Mouse (Mus musculus) MEL (cell line): ENCODE results near the gene Atp13a3. TPM values are rescaled to one million over a fixed set of nuclear protein-coding genes. Genes with fewer than 3 reads are reported as not detected.

ENCODE experiments used
- DNase-seq: peaks from one replicate; pipeline ENCODE4 v3.0.0; 2011; ENCODE audit warnings: low read depth, low spot score
- H3K27ac ChIP-seq: 2 replicates; pipeline ENCODE4 v1.5.1; 2012; ENCODE audit warnings: low read depth, mild to moderate bottlenecking, control low read depth, low read length, moderate library complexity; ENCODE audit not compliant: control insufficient read depth
- H3K27me3 ChIP-seq, 2 experiments: fragments of 150-350 bp in 1 of 2; sonication (generic) in 1 of 2; 2 replicates each; pipeline ENCODE4 v1.6.1; 2012; ENCODE audit warnings: low read length in 2 of 2, mild to moderate bottlenecking in 2 of 2, improper control_type of control experiment in 1 of 2, moderate library complexity in 1 of 2; ENCODE audit not compliant: insufficient read depth in 2 of 2, control insufficient read depth in 1 of 2
- H3K36me3 ChIP-seq, 2 experiments: 2 replicates each; pipeline ENCODE4 v1.6.1; 2012 to 2014; ENCODE audit warnings: low read length in 2 of 2, improper control_type of control experiment in 1 of 2, inconsistent platforms in 1 of 2, mild to moderate bottlenecking in 1 of 2; ENCODE audit not compliant: insufficient read depth in 2 of 2, control insufficient read depth in 1 of 2
- H3K4me1 ChIP-seq, 2 experiments: fragments of 150-350 bp in 1 of 2; sonication (generic) in 1 of 2; 2 replicates each; pipeline ENCODE4 v1.6.1; 2012; ENCODE audit warnings: low read length in 2 of 2, improper control_type of control experiment in 1 of 2, mild to moderate bottlenecking in 1 of 2; ENCODE audit not compliant: insufficient read depth in 2 of 2, control insufficient read depth in 1 of 2
- H3K4me3 ChIP-seq, 2 experiments: fragments of 150-350 bp in 1 of 2; sonication (generic) in 1 of 2; 2 replicates each; pipeline ENCODE4 v1.5.1; 2012; ENCODE audit warnings: low read depth in 2 of 2, low read length in 2 of 2, mild to moderate bottlenecking in 2 of 2, moderate library complexity in 2 of 2, control low read depth in 1 of 2, improper control_type of control experiment in 1 of 2; ENCODE audit not compliant: control insufficient read depth in 1 of 2, insufficient read depth in 1 of 2
- H3K79me2 ChIP-seq: 2 replicates; pipeline ENCODE4 v1.6.1; 2012; ENCODE audit warnings: mild to moderate bottlenecking, low read length, moderate library complexity; ENCODE audit not compliant: control insufficient read depth, poor library complexity, insufficient read depth
- H3K9ac ChIP-seq: 2 replicates; pipeline ENCODE4 v1.6.1; 2012; ENCODE audit warnings: low read depth, mild to moderate bottlenecking, control low read depth, low read length, moderate library complexity; ENCODE audit not compliant: control insufficient read depth, poor library complexity, severe bottlenecking
- H3K9me3 ChIP-seq: fragments of 150-350 bp; sonication (generic); replicated peaks from 2 replicates; pipeline ENCODE4 v1.6.1; 2012; ENCODE audit warnings: mild to moderate bottlenecking, low read length, improper control_type of control experiment, moderate library complexity; ENCODE audit not compliant: insufficient read depth
- CHD1 ChIP-seq: IDR thresholded peaks from 2 replicates; pipeline ENCODE4 v1.6.1; 2012; ENCODE audit warnings: low read depth, mild to moderate bottlenecking, inconsistent platforms, low read length, improper control_type of control experiment
- CTCF ChIP-seq, 3 experiments: IDR thresholded peaks in 2 of 3; conservative IDR thresholded peaks in 1 of 3; 2 replicates each; pipeline ENCODE4 v1.5.1; 2011 to 2012; ENCODE audit warnings: low read length in 3 of 3, low read depth in 2 of 3, mild to moderate bottlenecking in 2 of 3, improper control_type of control experiment in 1 of 3, inconsistent platforms in 1 of 3, mixed read lengths in 1 of 3, moderate library complexity in 1 of 3; ENCODE audit not compliant: control insufficient read depth in 1 of 3, insufficient read depth in 1 of 3, poor library complexity in 1 of 3, severe bottlenecking in 1 of 3
- E2F4 ChIP-seq: IDR thresholded peaks from 2 replicates; pipeline ENCODE4 v1.6.1; 2011; ENCODE audit warnings: low read depth, low read length, improper control_type of control experiment, borderline replicate concordance
- ELF1 ChIP-seq: IDR thresholded peaks from 2 replicates; pipeline ENCODE4 v1.6.1; 2014; ENCODE audit warnings: low read depth, mild to moderate bottlenecking, inconsistent platforms, low read length, improper control_type of control experiment, moderate library complexity
- EP300 ChIP-seq, 2 experiments: IDR thresholded peaks; 2 replicates each; pipeline ENCODE4 v1.6.1; 2011; ENCODE audit warnings: improper control_type of control experiment in 2 of 2, low read length in 2 of 2, low read depth in 1 of 2, mild to moderate bottlenecking in 1 of 2
- GATA1 ChIP-seq: IDR thresholded peaks from 2 replicates; pipeline ENCODE4 v1.6.1; 2011; ENCODE audit warnings: low read depth, low read length, improper control_type of control experiment
- HCFC1 ChIP-seq: IDR thresholded peaks from 2 replicates; pipeline ENCODE4 v1.6.1; 2012; ENCODE audit warnings: low read depth, mild to moderate bottlenecking, inconsistent platforms, low read length, improper control_type of control experiment, moderate library complexity
- MAX ChIP-seq: IDR thresholded peaks from 2 replicates; pipeline ENCODE4 v1.6.1; 2011; ENCODE audit warnings: low read length, improper control_type of control experiment
- MAZ ChIP-seq: IDR thresholded peaks from 2 replicates; pipeline ENCODE4 v1.6.1; 2012; ENCODE audit warnings: low read depth, mild to moderate bottlenecking, inconsistent platforms, low read length, improper control_type of control experiment
- MEF2A ChIP-seq: IDR thresholded peaks from 2 replicates; pipeline ENCODE4 v1.6.1; 2014; ENCODE audit warnings: low read depth, mild to moderate bottlenecking, inconsistent platforms, low read length, improper control_type of control experiment; ENCODE audit not compliant: poor library complexity, insufficient replicate concordance, severe bottlenecking; ENCODE audit errors: extremely low read depth
- MXI1 ChIP-seq: IDR thresholded peaks from 2 replicates; pipeline ENCODE4 v1.6.1; 2011; ENCODE audit warnings: mild to moderate bottlenecking, low read depth, low read length, improper control_type of control experiment
- MYB ChIP-seq: IDR thresholded peaks from 2 replicates; pipeline ENCODE4 v1.6.1; 2011; ENCODE audit warnings: mild to moderate bottlenecking, low read depth, low read length, improper control_type of control experiment
- MYC ChIP-seq: IDR thresholded peaks from 2 replicates; pipeline ENCODE4 v1.6.1; 2011; ENCODE audit warnings: low read depth, mild to moderate bottlenecking, low read length, improper control_type of control experiment, moderate library complexity
- NELFE ChIP-seq: IDR thresholded peaks from 2 replicates; pipeline ENCODE4 v1.6.1; 2011; ENCODE audit warnings: low read depth, low read length, improper control_type of control experiment
- POLR2AphosphoS5 ChIP-seq: IDR thresholded peaks from 2 replicates; pipeline ENCODE4 v1.6.1; 2012; ENCODE audit warnings: low read depth, borderline replicate concordance, mild to moderate bottlenecking, inconsistent platforms, low read length, moderate library complexity, mixed read lengths
- RAD21 ChIP-seq: IDR thresholded peaks from 2 replicates; pipeline ENCODE4 v1.6.1; 2011; ENCODE audit warnings: mild to moderate bottlenecking, low read depth, low read length, improper control_type of control experiment
- RCOR1 ChIP-seq: IDR thresholded peaks from 2 replicates; pipeline ENCODE4 v1.6.1; 2012; ENCODE audit warnings: low read depth, mild to moderate bottlenecking, inconsistent platforms, low read length, improper control_type of control experiment
- SIN3A ChIP-seq: IDR thresholded peaks from 2 replicates; pipeline ENCODE4 v1.6.1; 2012; ENCODE audit warnings: low read length, improper control_type of control experiment, inconsistent platforms
- SMC3 ChIP-seq: IDR thresholded peaks from 2 replicates; pipeline ENCODE4 v1.6.1; 2011; ENCODE audit warnings: low read depth, low read length, improper control_type of control experiment
- TAL1 ChIP-seq: IDR thresholded peaks from 2 replicates; pipeline ENCODE4 v1.6.1; 2012; ENCODE audit warnings: mild to moderate bottlenecking, inconsistent platforms, low read length, moderate library complexity, mixed read lengths
- TCF12 ChIP-seq: IDR thresholded peaks from 2 replicates; pipeline ENCODE4 v1.6.1; 2014; ENCODE audit warnings: low read depth, mild to moderate bottlenecking, inconsistent platforms, low read length, improper control_type of control experiment, moderate library complexity
- USF2 ChIP-seq, 2 experiments: IDR thresholded peaks; 2 replicates each; pipeline ENCODE4 v1.6.1; 2011 to 2012; ENCODE audit warnings: improper control_type of control experiment in 2 of 2, low read length in 2 of 2, borderline replicate concordance in 1 of 2, inconsistent platforms in 1 of 2, low read depth in 1 of 2, mild to moderate bottlenecking in 1 of 2; ENCODE audit not compliant: insufficient read depth in 1 of 2
- ZC3H11A ChIP-seq: IDR thresholded peaks from 2 replicates; pipeline ENCODE4 v1.6.1; 2012; ENCODE audit warnings: low read depth, mild to moderate bottlenecking, inconsistent platforms, low read length, improper control_type of control experiment
- ZKSCAN1 ChIP-seq: IDR thresholded peaks from 2 replicates; pipeline ENCODE4 v1.6.1; 2012; ENCODE audit warnings: low read depth, mild to moderate bottlenecking, inconsistent platforms, low read length, improper control_type of control experiment, moderate library complexity
- ZMIZ1 ChIP-seq: IDR thresholded peaks from 2 replicates; pipeline ENCODE4 v1.6.1; 2012; ENCODE audit warnings: low read depth, mild to moderate bottlenecking, inconsistent platforms, low read length, improper control_type of control experiment, moderate library complexity
- polyA plus RNA-seq, 2 experiments: library from polyadenylated mRNA; stranded (reverse) in 1 of 2; unstranded in 1 of 2; fragments of >175 nt in 1 of 2; fragments of >200 nt in 1 of 2; gene quantifications; 2 replicates each; pipeline versions ENCODE4 v1.2.1 to v1.2.4; 2012; ENCODE audit warnings: low replicate concordance in 2 of 2, low read depth in 1 of 2; ENCODE audit not compliant: insufficient read length in 2 of 2, insufficient read depth in 1 of 2, missing spikeins in 1 of 2
- total RNA-seq: library from RNA; depleted of rRNA; stranded (reverse); fragments of 300-350 nt; gene quantifications from 2 replicates; pipeline ENCODE4 v1.2.3, GENCODE M21; 2012

The Atp13a3 gene
- total and polyA plus RNA-seq, 3 experiments: 93.3 to 120 (median 117) TPM

DNA sequence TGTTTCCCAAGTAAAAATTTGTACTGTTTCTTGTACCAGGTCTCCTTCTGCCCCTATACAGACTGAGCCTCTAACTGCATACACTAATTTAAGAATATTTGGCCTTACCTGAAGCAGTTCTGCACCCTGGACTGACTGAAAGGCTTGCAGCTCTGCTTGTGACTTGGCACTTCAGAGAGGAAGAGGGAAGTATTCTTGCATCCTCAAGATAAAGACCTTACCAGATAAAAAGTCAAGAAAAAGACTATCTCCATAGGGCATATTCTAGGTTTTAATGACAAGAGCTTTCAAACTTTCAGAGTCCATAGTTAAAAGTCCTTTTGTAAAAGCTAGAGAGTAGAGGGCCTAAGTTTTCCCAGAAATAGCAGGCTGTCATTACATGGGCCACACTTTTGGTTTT is 95.1 kb downstream of the Atp13a3 start, which contains the start of gene Gp5 (continued):
- no peak for TF ChIP-seq USF2 (IDR thresholded peaks at IDR 0.05; ENCODE audit: borderline replicate concordance in 1 of 2, insufficient read depth in 1 of 2, low read depth in 1 of 2, low read length in 2 of 2)
- peak; percentile 98 for TF ChIP-seq TCF12
- TF ChIP-seq ELF1: peak; percentile 48; the same call in 1 of the 2 replicates
- TF ChIP-seq MXI1: peak; percentile 55; the same call in 1 of the 2 replicates
- TF ChIP-seq POLR2AphosphoS5: no peak
- peak; percentile 98 to 99 for TF ChIP-seq EP300 (IDR thresholded peaks at IDR 0.05; ENCODE audit: low read depth in 1 of 2, low read length in 2 of 2)

DNA sequence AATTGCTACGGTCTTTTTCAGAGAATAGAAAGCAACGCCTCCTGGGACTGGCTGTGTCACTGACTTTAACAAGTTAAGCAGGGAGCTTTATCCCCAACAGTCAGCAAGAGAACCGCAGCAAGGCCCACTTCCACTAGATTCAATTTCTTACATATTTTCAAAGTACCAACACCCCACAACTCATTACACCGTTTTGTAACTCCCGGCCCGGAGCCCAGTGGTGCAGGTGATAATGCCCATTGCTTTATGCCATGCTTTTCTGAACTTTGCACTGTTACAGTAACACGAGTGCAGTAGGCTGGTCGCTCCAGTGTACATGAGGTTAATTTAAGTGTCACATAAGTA is 95.6 kb downstream of the Atp13a3 start:
- peak; percentile 71 for DNase-seq
- Histone ChIP-seq H3K4me1 (peaks cover 23 to 33% of the 10 kb centered on the region in 2 experiments), H3K79me2 (peaks cover 31% of the 10 kb centered on the region), H3K27me3 (no peaks in the 10 kb centered on the region), H3K9me3 (no peaks in the 10 kb centered on the region), H3K36me3 (peaks cover 13 to 32% of the 10 kb centered on the region in 2 experiments), H3K9ac (peak overlapping the region; percentile 84), H3K4me3 (peak overlapping the region; percentile 75 to 79), H3K27ac (peak overlapping the region; percentile 97)
- TF ChIP-seq ZC3H11A (no peak), TAL1 (no peak), CHD1 (peak; percentile 47; the same call in 1 of the 2 replicates), SMC3 (0 out of 2 replicates have a peak, but pooled peaks have one; percentile 0), ZMIZ1 (no peak; the same call in 1 of the 2 replicates), MAX (peak; percentile 34; the same call in 1 of the 2 replicates), MYB (no peak), ZKSCAN1 (no peak), MYC (no peak; the same call in 1 of the 2 replicates), SIN3A (no peak), EP300 (IDR thresholded peaks at IDR 0.05; ENCODE audit: low read depth in 1 of 2, low read length in 2 of 2) (0 out of 4 replicates have a peak, but pooled peaks of 1 of the 2 experiments have one; percentile 17), RCOR1 (no peak), NELFE (no peak), MAZ (peak; percentile 12; the same call in 1 of the 2 replicates), MXI1 (peak; percentile 12; the same call in 1 of the 2 replicates), MEF2A (no peak), RAD21 (no peak), E2F4 (no peak), CTCF (IDR thresholded peaks at IDR 0.05 in 2 of 3, conservative IDR thresholded peaks at IDR 0.05 in 1 of 3; ENCODE audit: control insufficient read depth in 1 of 3, insufficient read depth in 1 of 3, low read depth in 2 of 3, low read length in 3 of 3, poor library complexity in 1 of 3, severe bottlenecking in 1 of 3) (no peak), GATA1 (no peak), HCFC1 (no peak)
